Mouse (Mus musculus): Measurements from ENCODE around the gene Gm49358.

Gm49358 gene

DNA sequence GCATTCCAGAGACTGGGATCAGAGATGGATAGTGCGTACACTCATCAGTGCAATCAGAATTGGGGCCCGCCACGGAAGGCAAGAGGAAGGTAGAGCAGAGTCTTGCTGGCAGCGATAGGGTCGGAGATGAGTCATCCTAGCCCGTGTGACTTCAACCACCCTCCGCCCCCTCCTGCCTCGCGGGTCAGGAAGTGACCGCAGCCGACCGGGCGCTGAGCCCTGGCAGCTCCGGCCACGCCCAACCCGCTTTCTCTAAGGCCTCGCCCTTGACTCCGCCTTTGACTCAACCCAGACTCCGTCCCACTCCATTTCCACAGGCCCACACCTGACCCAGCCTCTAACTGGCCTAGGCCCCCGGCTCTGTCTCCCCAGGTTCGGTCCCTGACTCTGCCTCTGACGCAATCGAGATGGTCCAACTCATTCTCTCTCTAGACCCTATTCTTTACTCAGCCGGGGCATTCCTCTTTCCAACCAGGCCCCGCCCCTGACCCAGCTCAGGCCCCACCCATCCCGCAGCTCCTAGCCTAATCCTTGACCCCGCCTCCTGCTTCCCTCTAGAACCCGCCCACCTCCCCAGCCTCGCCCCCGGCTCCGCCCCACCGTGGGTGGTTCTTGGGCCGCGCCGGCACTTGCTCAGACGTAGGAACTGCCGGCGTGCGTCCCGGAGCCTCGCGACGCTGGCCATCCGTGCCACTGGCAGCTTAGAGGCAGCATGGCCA, 14.8 kb downstream of the Gm49358 start, which contains the start of gene Nt5dc3:
Gene Nt5dc3, plus strand, starts transcription at position 608 of the 719 bp plus-strand sequence.
- DNase-seq (ENCODE audit: low read depth): peak; percentile 97

DNA sequence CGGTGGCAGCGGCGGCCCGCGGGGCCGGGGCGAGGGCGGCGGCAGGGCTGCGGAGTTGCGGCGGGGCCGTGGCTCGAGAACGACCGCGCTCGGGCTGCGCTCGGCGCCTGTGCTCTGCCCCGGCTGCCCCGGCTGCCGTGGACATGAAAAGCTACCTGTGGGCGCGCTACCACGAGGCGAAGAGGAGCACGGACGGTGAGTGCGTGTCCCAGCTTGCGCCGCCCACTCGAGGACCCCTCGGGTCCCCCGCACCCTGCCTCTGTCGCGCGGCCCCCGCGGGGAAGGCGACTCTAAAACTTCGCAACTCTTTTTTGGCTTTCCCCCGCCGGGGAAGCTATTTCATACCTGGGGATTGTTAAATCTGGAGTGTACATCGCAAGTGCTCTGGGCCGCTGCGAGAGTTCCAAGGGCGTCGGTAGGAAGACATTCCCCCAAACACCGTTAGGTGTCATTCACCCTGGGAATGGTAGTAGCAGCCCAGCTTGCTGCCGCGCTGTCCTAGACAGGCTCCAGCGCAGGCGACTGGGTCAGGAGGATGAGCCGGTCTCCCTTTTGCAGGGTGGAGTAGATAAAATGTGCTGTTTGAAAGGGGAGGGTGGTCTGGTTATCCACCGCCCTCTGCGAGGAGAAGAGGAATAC, 15.5 kb downstream of the Gm49358 start:
- no peak for DNase-seq (ENCODE audit: low read depth)

DNA sequence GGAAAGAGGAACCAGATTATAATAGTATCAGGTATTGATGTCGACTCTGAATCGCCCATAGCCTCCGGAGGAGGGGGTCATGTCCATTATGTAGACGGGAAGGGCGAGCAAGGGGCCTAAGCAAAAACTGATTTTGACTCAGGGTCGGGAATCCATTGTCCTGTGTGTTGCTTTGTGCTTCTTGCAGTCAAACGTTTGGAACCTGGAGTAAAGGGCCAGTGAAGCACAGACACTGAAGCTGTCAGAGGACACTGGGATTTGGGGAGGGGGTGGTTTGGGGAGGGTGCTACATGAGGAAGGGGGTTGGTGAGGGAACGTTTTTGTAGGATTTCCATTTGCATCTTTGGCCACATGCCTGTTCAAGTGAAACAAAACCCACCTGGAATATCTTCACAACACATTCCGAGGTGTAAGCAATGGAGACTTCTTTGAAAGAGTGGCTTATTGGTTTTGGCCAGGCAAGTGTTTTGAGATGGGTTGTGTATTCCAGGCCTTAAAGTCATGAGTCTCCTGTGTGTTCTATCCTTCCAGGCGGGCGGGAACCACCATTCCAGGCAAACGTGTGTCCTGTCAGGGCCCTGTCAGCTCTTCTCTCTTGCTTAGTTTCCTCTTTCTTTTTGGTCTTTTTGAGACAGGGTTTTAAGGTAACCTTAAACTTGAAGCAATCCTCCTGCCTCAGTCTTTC, 16.2 kb downstream of the Gm49358 start:
- DNase-seq (ENCODE audit: low read depth): no peak

DNA sequence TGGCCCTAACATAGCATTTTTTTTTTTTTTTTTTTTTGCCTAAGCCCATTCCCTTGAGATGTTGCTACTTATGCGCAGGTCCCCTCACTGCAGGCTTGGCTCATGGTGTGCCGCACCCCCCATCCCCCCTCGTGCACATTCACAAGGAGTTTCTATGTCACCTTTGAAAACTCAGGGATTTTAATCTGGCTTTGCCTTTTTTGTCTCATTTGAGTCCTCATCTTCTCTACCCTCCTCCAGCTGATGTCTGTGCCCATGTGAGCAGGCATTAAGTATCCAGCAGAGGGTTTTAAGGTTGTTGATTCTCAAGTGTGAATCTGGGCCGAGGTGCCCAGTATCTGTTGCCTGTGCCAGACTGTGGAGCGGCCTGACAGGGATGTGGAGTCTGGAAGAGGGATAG, 17.9 kb downstream of the Gm49358 start:
- DNase-seq (ENCODE audit: low read depth): no peak

DNA sequence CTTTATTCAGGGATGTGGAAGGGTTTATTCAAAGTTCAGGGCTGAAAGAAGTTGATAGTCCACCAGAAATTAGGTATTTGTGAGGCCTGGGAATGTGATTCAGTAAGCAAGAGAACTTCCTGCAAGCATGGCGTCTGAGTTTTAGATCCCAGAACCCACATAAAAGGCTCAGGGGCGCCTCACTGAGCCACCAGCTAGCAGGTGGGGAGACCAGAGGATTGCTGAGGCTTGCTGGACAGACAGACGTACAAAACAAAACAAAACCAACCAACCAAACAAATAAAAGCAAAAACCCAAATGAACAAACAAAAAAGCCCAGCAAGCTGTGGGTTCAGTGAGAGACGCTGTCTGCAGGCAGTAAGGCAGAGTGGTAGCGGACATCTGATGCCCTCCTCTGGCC, 18.9 kb downstream of the Gm49358 start:
- no peak for DNase-seq (ENCODE audit: low read depth)

DNA sequence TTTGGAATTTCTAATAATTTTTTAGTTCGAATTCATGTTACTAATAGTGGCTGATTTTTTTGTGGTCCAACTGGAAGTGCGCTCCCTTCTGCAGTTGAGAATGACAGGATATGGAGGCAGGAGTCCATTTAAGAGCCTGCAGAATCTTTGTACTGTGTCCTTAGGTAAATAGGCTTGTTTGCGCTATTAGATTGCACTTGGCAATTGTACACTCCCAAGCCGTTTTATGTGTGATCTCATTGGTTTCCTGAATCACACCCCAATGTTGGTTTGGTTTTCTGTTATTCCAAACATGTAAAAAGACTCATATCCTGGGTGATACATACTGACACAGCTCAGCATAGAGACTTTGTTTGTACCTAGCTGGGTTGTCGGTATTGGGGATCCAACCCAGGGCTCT, 19.8 kb downstream of the Gm49358 start:
- no peak for DNase-seq (ENCODE audit: low read depth)

DNA sequence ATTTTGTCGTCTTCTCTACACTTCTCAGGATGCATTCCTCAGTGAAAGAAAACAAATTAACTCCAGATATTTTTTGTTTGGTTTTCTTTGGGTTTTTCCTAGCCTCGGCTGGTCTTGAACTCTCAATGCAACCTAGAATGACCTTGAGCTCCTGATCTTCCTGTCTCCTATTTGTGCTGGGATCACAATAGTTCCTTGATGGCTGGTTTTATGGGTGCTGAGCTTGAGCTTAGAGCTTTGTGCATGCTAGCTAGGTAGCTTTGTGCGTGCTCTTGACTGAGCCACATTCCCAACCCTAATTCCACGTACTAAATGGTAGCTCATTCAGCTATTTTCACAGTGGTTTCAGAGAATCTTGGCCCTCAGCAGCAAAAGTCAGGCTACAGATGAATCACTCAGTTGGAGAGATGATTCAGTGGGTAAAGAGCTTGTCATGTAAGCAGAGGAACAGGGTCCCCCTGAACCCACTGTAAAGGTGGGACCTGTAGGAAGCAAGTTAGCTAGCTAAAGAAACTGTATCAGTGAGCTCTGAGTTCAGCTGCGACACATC, 20.4 kb downstream of the Gm49358 start:
- DNase-seq (ENCODE audit: low read depth): no peak

DNA sequence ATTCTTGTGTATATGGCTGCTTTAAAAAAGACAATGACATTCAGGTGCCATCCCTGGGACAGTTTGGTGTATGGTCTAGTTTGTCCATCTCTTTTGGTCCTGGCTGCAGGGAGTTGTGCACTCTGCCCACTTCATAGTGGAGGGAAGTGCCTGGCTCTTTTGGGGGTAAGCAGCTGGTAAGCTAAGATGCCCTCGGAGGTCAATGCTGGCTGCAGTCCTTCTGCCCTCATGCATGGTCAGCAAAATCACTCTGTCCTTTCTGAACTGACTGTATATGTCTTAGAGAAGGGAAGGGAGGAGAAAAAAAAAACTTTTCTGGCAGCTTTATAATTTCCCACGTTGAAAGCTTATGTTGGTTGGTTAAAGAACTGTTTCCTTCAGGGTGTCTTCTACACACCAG, 21.6 kb downstream of the Gm49358 start:
- DNase-seq (ENCODE audit: low read depth): no peak

DNA sequence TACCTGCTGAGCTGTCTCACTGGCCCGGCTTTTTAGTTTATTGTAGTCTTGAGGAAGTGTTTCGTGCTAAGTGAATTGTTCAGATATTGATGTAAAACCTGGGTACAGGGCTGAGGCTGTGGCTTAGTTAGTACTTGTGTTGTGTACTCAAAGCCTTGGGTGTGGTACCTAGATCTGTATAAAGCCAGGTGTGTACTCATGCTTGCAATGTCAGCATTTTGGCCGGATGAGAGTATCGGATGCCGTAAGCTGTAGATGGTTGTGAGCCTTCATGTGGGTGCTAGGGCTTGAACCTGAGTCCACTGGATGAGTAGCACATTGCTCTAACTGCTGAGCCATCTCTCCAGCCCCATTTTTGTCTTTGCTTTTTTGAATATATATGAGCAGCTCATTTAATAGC, 22.3 kb downstream of the Gm49358 start:
- DNase-seq (ENCODE audit: low read depth): no peak

DNA sequence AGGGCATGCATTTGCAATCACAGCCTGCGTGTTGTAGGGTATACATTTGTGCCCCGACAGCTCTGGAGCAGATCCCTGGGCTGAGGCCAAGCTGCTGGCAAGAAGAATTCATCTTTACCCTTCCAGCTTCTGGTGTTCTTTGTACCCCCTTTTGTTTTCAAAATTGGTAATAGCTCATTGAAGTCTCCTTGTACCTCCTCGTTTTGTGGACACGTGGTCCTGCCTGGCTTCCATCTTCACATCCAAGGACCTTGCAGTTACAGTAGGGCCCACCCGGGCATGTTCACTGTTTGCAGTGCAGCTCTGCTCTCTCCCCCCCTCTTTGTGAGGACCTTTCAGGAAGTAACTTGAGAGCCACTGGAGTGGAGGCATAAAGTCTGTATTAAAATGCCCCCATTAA, 24.4 kb downstream of the Gm49358 start:
- DNase-seq (ENCODE audit: low read depth): no peak

DNA sequence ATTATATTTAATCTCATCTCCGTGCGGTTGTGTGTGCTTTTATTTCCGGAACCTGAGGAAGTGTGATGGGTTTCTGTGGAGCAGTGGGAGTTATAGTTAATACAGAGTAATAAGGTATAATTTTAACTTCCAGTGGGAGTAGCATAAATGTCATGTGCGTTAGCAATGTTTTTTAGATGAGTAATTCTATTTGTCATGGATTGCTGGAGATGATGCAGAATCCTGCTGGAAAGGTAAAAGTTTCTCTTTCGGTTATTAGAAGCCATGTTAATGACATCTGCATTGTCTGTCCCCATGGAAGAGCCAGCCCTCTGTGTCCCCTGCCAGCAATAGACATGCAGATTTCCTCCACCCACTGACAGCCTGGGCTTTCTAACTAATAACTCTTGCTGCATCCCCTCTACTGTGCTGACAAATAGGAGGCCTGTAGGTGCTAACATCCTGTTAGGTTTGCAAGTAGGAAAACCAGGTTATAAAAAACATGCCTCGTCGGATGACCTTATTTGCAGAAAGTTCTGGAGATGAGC, 25.4 kb downstream of the Gm49358 start:
- DNase-seq (ENCODE audit: low read depth): no peak

DNA sequence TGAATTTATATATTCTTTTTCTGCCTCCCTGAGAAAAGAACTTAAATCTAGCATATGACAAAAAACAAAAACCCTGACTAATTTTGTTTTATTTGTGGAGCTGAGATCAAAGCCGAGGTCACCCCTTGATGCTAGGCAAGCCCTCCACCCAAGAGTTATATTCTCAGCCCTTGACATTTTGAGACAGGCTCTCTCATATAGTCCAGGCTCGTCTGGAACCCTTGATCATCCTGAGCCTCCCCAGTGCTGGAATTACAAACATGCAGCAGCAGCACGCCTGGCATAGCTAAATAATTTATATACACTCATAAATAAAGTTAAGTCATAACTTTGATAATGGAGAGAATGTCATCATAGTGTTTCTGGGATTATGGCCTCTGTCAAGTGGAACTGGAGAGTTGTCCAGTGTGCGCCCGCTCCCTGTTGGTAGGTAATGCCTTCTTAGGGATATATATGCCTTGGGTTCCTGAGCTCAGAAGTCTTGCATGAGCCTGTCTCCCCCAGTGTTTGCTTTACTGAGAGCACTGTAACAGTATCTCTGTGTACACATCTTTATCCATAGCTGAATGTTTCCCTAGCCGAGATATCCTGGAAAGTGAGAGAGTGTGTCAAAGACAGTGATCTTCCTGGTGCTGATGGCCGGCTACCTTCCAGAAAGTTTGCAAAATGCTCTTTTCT, 27.9 kb downstream of the Gm49358 start:
- DNase-seq (ENCODE audit: low read depth): no peak

DNA sequence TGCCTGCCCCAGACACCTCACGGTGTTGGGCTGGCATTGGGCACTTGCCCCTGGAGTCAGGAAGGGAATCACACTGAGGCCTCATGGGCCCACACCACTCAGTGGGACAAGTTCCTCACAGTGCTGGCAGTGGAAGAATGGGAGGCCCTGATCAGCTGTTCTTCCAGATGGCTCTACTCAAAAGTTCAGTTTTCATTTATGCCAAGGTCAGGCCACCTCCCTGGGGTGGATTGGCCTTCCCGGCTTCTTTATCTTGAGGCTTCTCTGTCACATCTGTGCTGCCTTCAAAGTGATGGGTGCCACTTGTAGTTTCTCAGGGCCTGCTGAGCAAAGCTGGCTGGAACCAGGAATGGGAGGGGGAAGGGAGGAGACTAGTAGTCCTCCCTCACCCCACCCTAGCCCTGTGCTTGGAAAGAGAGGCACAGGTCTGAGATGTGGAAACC, 29.8 kb downstream of the Gm49358 start:
- no peak for DNase-seq (ENCODE audit: low read depth)

DNA sequence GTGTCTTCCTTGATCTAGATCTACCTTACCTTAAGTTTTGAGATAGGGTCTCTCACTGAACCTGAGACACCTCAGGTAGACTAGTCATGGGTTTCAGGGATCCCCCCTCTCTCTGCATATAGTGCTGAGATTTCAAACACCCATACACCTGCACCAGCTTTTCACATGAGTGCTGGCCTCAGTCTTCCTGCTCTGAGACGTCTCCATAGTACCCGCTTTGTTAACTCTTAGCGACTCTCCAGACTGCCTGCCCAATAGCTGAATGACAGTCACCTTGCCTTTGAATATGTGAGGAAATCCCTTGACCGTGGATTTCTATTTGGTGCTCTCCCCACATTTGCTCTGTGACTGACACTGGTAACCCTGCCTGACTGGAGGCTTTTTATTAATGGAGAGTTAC, 30.4 kb downstream of the Gm49358 start:
- no peak for DNase-seq (ENCODE audit: low read depth)

DNA sequence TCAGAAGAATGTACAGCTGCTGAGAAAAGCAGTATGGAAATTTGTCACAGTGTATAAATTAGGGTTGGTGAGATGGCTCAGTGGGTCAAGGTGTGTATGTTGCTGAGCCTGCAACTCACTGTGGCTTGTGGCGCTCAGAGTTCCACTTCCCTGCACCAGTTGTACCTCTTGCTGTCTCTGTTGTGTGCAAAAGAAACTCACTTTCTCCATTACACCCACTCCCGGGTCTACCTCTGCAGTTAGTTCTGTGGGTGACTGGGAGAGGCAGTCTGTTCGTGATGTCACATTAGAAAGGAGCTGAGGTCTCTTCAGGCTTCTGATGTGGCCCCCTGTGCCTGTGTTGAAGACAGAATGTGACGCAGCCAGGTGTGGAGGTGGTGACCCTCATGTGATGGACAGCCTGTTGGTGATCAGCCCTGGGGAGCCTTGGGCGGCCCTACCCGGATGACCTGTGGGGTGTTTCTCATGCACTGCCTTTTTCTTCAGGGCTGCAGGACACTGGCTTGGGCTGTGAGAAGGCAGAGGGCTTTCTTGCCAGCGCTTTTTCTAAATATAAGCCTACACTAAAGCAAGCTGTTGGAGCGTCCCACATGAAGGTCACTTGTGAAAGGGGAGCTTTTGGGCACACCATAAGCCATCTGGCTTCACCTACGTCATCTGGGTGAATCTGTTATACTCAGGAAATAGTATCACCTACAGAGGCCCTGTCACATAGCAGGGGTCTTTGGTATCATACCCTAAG, 31.2 kb downstream of the Gm49358 start:
- DNase-seq (ENCODE audit: low read depth): no peak

DNA sequence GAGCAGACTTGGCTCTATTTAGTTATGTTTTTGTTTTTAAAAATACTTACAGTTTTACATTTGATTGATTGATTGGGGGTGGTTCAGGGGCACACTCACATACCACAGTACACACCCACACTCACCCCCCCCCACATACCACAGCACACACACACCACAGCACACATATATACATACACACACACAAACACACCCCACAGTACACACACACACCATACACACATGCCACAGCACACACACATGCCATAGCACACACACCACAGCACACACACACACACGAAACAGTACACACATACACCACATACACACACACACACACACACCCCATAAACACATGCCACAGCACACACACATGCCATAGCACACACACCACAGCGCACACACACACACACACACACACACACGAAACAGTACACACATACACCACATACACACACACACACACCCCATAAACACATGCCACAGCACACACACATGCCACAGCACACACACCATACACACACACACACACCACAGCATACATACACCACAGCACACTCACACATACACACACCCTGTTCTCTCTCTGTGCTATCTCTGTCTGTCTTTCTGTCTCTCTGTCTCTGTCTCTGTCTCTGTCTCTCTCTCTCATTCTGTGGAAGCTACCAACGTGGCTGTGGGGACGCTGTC, 32.4 kb downstream of the Gm49358 start:
- DNase-seq (ENCODE audit: low read depth): no peak

DNA sequence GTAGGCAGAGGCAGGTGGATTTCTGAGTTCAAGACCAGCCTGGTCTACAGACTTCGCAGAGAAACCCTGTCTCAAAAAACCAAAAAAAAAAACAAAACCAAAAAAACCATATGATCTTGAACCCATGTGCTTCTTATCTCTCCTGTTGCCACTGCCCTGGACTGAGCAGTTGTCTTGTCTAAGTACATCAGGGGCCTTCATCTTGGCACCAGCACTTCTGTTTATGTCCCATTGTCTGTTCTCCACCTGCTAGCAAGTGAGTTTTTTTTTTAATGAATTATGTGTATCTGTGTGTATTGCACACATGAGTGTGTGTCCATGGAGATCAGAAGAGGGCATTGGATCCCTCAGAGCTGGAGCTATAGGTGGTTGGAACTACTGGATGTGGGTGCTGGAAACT, 43.6 kb downstream of the Gm49358 start:
- DNase-seq (ENCODE audit: low read depth): no peak

DNA sequence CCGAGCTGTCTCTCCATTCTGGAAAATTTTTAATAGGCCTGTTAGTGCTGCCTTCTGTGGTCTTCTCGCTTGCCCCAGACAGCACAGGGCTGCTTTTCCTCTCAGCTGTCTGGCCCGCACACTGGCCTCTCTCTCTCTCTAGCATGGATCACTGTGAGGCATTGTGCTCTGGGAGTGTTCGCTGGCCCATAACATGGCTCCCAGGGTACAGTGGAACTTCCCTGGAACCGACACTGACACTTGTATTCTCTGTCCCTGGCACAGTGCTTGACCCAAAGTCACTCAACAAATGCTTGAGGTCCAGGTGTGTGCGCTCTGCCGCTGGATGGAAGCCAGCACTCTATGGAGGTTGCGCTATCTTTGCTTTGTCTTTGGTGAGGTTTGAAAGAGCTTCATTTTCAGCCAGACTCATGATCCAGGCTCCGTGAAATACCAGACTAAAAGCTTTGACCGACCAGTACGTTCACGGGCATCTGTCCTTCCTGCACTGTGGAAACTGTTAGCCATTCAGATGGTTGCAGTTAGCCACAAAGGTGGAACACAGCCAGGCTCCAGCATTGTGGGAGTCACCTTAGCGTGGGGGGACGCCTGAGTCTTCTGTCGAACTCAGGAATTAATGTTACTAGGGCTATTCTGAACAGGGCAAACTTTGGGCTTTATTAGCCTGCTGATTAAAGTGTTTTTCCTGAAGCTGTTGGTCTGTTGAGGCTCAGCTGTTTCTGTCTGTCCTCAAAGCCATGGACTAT, 44.4 kb downstream of the Gm49358 start:
- DNase-seq (ENCODE audit: low read depth): no peak

DNA sequence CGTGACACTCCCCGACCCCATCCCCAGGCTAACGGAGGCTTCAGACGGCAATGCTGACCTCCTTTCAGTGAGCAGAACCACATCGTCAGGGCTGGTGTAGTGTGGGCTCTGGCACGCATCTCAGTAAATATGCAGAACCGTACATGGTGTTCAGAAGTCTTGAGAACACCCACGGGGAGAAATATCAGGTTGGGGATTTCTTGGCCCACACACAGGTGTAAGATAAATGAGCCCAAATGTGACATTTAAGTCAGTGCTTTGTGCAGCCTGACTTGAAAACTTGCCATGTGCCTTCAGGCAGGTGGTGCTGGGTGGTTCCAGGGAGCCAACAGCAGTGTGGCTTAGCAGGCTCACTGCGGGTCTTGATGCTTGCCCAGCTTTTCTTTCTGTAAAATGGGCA, 46.2 kb downstream of the Gm49358 start:
- no peak for DNase-seq (ENCODE audit: low read depth)

DNA sequence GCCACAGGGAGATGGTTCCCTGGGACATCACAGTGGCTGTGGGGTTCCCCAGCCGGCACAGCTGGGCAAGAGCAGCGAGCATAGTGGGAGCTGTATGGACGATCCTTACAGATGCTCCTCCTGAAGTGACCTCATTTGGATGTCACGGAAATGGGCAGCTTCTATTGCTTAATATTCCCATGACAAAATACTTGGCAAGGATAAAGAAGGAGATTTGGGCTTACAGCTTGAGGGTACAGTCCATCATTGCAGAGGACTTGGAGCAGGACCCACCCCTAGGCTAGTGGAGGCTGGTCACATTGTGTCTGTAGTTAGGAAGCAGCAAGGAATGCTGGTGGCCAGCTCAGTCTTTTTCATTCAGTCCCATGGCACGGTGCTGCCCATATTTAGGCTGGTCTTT, 46.8 kb downstream of the Gm49358 start:
- DNase-seq (ENCODE audit: low read depth): no peak
